In the genomic region with DNA sequence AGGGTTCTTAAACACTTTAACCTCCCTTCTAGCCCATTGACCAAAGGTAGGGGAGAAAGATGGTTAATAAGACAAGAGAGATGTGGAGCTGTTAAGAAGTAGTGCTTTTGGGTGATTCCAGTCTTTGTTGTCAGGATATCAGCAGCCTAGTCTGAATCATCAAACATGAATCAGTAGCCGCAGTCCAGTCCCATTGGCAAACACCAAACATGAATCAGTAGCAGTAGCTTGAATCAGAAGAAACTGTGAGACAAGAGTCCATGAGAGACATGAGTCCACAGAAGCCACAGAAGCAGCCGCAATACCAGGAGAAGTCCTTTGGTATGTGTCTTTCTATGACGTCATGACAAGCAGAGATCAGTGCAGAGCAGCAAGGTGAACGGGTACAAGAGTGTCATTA, we compare ENCODE assay signal across 17 mouse cellular contexts.
"Had no signal": no experiment of that assay in that cellular context is flagged by ENCODE, and none has a peak within 500 bp of the region (broad histone marks: within the 10 kb centered on the region; RNA-seq: fewer than 3 reads in every experiment).

No protein-coding gene starts in this region.

- H3K9me3 ChIP-seq: lung, embryonic 15.5 days; megakaryocyte, embryonic 14.5 days; midbrain, embryonic 13.5 days; midbrain, embryonic 15.5 days; neural tube, embryonic 12.5 days; stomach, embryonic 15.5 days had no signal

- DNase-seq: lung, adult 2 months; lung, postnatal 14 days; lung, postnatal 36 days; right cerebral cortex, postnatal 14 days; thymus, adult 2 months; thymus, postnatal 25 days; thymus, postnatal 4 days had no signal

- H3K36me3 ChIP-seq: lung, embryonic 15.5 days; midbrain, embryonic 13.5 days; midbrain, embryonic 15.5 days; neural tube, embryonic 12.5 days; stomach, embryonic 15.5 days had no signal

- H3K4me1 ChIP-seq: lung, embryonic 15.5 days; megakaryocyte, embryonic 14.5 days; neural tube, embryonic 12.5 days; stomach, embryonic 15.5 days had no signal

- H3K4me2 ChIP-seq: lung, embryonic 15.5 days; midbrain, embryonic 11.5 days; midbrain, embryonic 13.5 days; midbrain, embryonic 15.5 days; neural tube, embryonic 12.5 days; stomach, embryonic 15.5 days had no signal

- H3K27me3 ChIP-seq: lung, embryonic 15.5 days; midbrain, embryonic 13.5 days; midbrain, embryonic 15.5 days; neural tube, embryonic 12.5 days; stomach, embryonic 15.5 days had no signal

- ATAC-seq: lung, postnatal 0 days; midbrain, embryonic 13.5 days; midbrain, embryonic 15.5 days had no signal

- H3K9ac ChIP-seq: lung, embryonic 15.5 days; midbrain, embryonic 13.5 days; midbrain, embryonic 15.5 days; neural tube, embryonic 12.5 days; stomach, embryonic 15.5 days had no signal

- H3K4me3 ChIP-seq: lung, embryonic 15.5 days; megakaryocyte, embryonic 14.5 days; midbrain, embryonic 13.5 days; midbrain, embryonic 15.5 days; neural tube, embryonic 12.5 days; stomach, embryonic 15.5 days had no signal

- H3K27ac ChIP-seq: lung, embryonic 15.5 days; macrophage; midbrain, embryonic 13.5 days; midbrain, embryonic 15.5 days; neural tube, embryonic 12.5 days; stomach, embryonic 15.5 days; stomach, postnatal 0 days had no signal
